Mouse (Mus musculus) intestine, embryonic 15.5 days (tissue): ENCODE measurements around the gene Oard1. TPM values are rescaled to one million over a fixed set of nuclear protein-coding genes. Genes with fewer than 3 reads are reported as not detected.

Experiments used
- ATAC-seq: fragments of 200-750 bp; cut with Nextera tagmentation; 2 replicates; pipeline ENCODE4 v1.8.0; 2017; ENCODE audit warnings: moderate TSS enrichment, moderate library complexity
- H3K27ac ChIP-seq: fragments of 300-500 bp; sonication (generic); 2 replicates; pipeline ENCODE4 v1.5.1; 2015; ENCODE audit warnings: mild to moderate bottlenecking, inconsistent platforms
- H3K27me3 ChIP-seq: fragments of 300-500 bp; sonication (generic); replicated peaks from 2 replicates; pipeline ENCODE4 v1.6.1; 2015; ENCODE audit warnings: inconsistent platforms
- H3K36me3 ChIP-seq: fragments of 300-500 bp; sonication (generic); 2 replicates; pipeline ENCODE4 v1.6.1; 2015; ENCODE audit warnings: inconsistent platforms
- H3K4me1 ChIP-seq: fragments of 300-500 bp; sonication (generic); replicated peaks from 2 replicates; pipeline ENCODE4 v1.6.1; 2015; ENCODE audit warnings: inconsistent platforms
- H3K4me2 ChIP-seq: fragments of 300-500 bp; sonication (generic); replicated peaks from 2 replicates; pipeline ENCODE4 v1.6.1; 2015; ENCODE audit warnings: mild to moderate bottlenecking, inconsistent platforms
- H3K4me3 ChIP-seq: fragments of 300-500 bp; sonication (generic); replicated peaks from 2 replicates; pipeline ENCODE4 v1.5.1; 2015; ENCODE audit warnings: inconsistent platforms
- H3K9ac ChIP-seq: fragments of 300-500 bp; sonication (generic); 2 replicates; pipeline ENCODE4 v1.6.1; 2015; ENCODE audit warnings: inconsistent platforms
- H3K9me3 ChIP-seq: fragments of 300-500 bp; sonication (generic); 2 replicates; pipeline ENCODE4 v1.6.1; 2016; ENCODE audit warnings: inconsistent platforms
- WGBS: fragments of 180-500 bp; shearing (Covaris S2); methylation state at CpG from one replicate; pipeline ENCODE4 v1.1.7; 2015; 5-methylcytosine and 5-hydroxymethylcytosine counted together
- polyA plus RNA-seq: library from polyadenylated mRNA; unstranded; fragments of >200 nt; fragmentation: Nextera tagmentation; extraction: Ambion mirVana; gene quantifications from 2 replicates; pipeline ENCODE4 v1.2.1, GENCODE M21; 2015

Oard1 gene
- polyA plus RNA-seq, 1 experiment from 2014 or later = 73.2 TPM

GRCm38 (mm10) chr17:48450666-48451352 lies 41.0 kb downstream of the Oard1 start:
- Histone ChIP-seq H3K27ac (no peak overlapping the region), H3K4me2 (no peak overlapping the region), H3K9me3 (no peaks in the 10 kb centered on the region), H3K4me3 (no peak overlapping the region), H3K4me1 (peaks cover 7% of the 10 kb centered on the region; the same call in 1 of the 2 replicates), H3K27me3 (no peaks in the 10 kb centered on the region), H3K36me3 (no peaks in the 10 kb centered on the region), H3K9ac (no peak overlapping the region)
- 82% methylated on average over 13 of the region's 13 CpGs for WGBS
- ATAC-seq = peak; percentile 21; the same call in 1 of the 2 replicates

- Histone ChIP-seq H3K36me3 (no peaks in the 10 kb centered on the region), H3K4me2 (0 out of 2 replicates have a peak within 1 kb of the TSS, but pooled peaks have one; percentile 12), H3K4me3 (no peak within 1 kb of the TSS), H3K4me1 (peaks cover 7% of the 10 kb centered on the region; the same call in 1 of the 2 replicates), H3K27me3 (no peaks in the 10 kb centered on the region), H3K9me3 (no peaks in the 10 kb centered on the region), H3K27ac (no peak within 1 kb of the TSS; the same call in 1 of the 2 replicates), H3K9ac (no peak within 1 kb of the TSS)
- WGBS = 43% methylated on average over 7 of the region's 7 CpGs
- no peak for ATAC-seq
Measured at GRCm38 (mm10) chr17:48451353-48451675, 41.5 kb downstream of the Oard1 start, which contains the start of gene Tspo2. Gene Tspo2, minus strand, starts transcription at chr17:48451522.

- 57% methylated on average over 9 of the region's 9 CpGs for WGBS
- no peaks in the 10 kb centered on the region for H3K27me3 ChIP-seq
- no peak overlapping the region; the same call in 1 of the 2 replicates for H3K27ac ChIP-seq
- H3K9me3 ChIP-seq = no peaks in the 10 kb centered on the region
- H3K4me1 ChIP-seq = peaks cover 7% of the 10 kb centered on the region; the same call in 1 of the 2 replicates
- no peaks in the 10 kb centered on the region for H3K36me3 ChIP-seq
- no peak overlapping the region for H3K9ac ChIP-seq
- 0 out of 2 replicates have a peak overlapping the region, but pooled peaks have one; percentile 12 for H3K4me2 ChIP-seq
- H3K4me3 ChIP-seq = no peak overlapping the region
- ATAC-seq = no peak
Measured at GRCm38 (mm10) chr17:48451753-48452444, 42.1 kb downstream of the Oard1 start.

- Histone ChIP-seq H3K27ac (no peak overlapping the region), H3K36me3 (no peaks in the 10 kb centered on the region), H3K27me3 (no peaks in the 10 kb centered on the region), H3K4me3 (no peak overlapping the region), H3K4me2 (no peak overlapping the region), H3K9me3 (no peaks in the 10 kb centered on the region), H3K4me1 (peaks cover 7% of the 10 kb centered on the region; the same call in 1 of the 2 replicates), H3K9ac (no peak overlapping the region)
- WGBS = 77% methylated on average over 7 of the region's 7 CpGs
- no peak for ATAC-seq
Measured at GRCm38 (mm10) chr17:48453489-48453888, 43.7 kb downstream of the Oard1 start.

DNA sequence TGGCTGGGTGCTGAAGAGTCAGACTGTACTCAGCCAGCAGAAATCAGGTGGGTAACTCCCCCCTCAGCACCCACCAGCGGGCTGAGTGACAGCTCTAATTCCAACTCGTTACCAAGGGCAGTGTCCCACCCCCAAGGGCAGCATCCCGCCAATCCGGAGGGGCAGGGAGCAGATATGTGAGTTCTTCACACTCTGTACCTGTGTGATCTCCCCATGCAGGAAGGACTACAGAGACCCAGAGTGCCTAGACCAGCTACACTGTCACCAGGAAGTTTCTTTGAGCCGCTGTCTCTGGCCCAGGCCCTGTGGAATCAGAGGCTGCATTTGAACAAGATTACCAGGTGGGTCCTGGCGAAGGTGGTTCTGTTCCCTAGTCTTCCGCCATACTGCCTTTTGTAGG lies 44.4 kb downstream of the Oard1 start:
- Histone ChIP-seq H3K9me3 (no peaks in the 10 kb centered on the region), H3K27ac (peak overlapping the region; percentile 72), H3K4me1 (peaks cover 7% of the 10 kb centered on the region; the same call in 1 of the 2 replicates), H3K9ac (no peak overlapping the region; the same call in 1 of the 2 replicates), H3K4me2 (peak overlapping the region; percentile 52), H3K4me3 (peak overlapping the region; percentile 42), H3K36me3 (no peaks in the 10 kb centered on the region), H3K27me3 (no peaks in the 10 kb centered on the region)
- 0 out of 2 replicates have a peak, but pooled peaks have one; percentile 3 for ATAC-seq
- 48% methylated on average over 7 of the region's 7 CpGs for WGBS

DNA sequence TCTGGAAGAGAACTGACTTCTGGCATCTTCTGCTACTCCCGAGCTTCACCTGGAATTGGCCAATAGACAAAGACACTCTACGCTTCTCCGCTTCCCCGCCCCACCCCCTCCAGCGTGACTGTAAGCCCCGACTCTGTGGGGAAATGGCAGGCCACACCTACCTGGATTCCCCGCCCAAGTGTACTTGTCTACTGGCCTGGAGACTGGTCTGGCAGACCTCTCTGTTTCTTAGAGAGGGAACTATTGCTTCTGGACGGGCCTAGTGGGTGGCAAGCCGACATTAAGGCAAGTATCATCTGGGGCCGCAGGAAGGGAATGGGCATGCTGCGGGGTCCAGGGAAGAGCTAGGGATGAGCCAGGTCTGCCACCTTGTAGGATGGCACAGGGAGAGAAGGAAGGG lies 44.9 kb downstream of the Oard1 start, which contains the start of gene Unc5cl:
Gene Unc5cl, plus strand, starts transcription at position 214 of the 400 bp plus-strand sequence.
- no peaks in the 10 kb centered on the region for H3K9me3 ChIP-seq
- H3K4me3 ChIP-seq = peak within 1 kb of the TSS; percentile 42
- peak within 1 kb of the TSS; percentile 52 for H3K4me2 ChIP-seq
- H3K9ac ChIP-seq = peak within 1 kb of the TSS; percentile 46
- H3K27ac ChIP-seq = peak within 1 kb of the TSS; percentile 72
- ATAC-seq = peak; percentile 69
- H3K27me3 ChIP-seq = no peaks in the 10 kb centered on the region
- WGBS = 41% methylated on average over 11 of the region's 11 CpGs
- H3K36me3 ChIP-seq = no peaks in the 10 kb centered on the region
- peaks cover 7% of the 10 kb centered on the region; the same call in 1 of the 2 replicates for H3K4me1 ChIP-seq

GRCm38 (mm10) chr17:48455955-48456354 lies 46.1 kb downstream of the Oard1 start:
- peaks cover 7% of the 10 kb centered on the region; the same call in 1 of the 2 replicates for H3K4me1 ChIP-seq
- H3K9ac ChIP-seq = no peak overlapping the region
- 62% methylated on average over 2 of the region's 2 CpGs for WGBS
- peak overlapping the region; percentile 42 for H3K4me3 ChIP-seq
- H3K36me3 ChIP-seq = no peaks in the 10 kb centered on the region
- peak; percentile 83 for ATAC-seq
- H3K27me3 ChIP-seq = no peaks in the 10 kb centered on the region
- H3K27ac ChIP-seq = peak overlapping the region; percentile 88
- H3K9me3 ChIP-seq = no peaks in the 10 kb centered on the region
- H3K4me2 ChIP-seq = peak overlapping the region; percentile 52

GRCm38 (mm10) chr17:48457971-48458653 lies 48.3 kb downstream of the Oard1 start:
- Histone ChIP-seq H3K4me3 (peak overlapping the region; percentile 42), H3K9ac (peak overlapping the region; percentile 32; the same call in 1 of the 2 replicates), H3K36me3 (no peaks in the 10 kb centered on the region; the same call in 1 of the 2 replicates), H3K4me1 (no peaks in the 10 kb centered on the region; the same call in 1 of the 2 replicates), H3K9me3 (no peaks in the 10 kb centered on the region), H3K4me2 (peak overlapping the region; percentile 52), H3K27ac (peak overlapping the region; percentile 88), H3K27me3 (no peaks in the 10 kb centered on the region)
- WGBS = 50% methylated on average over 13 of the region's 13 CpGs
- peak; percentile 74 for ATAC-seq

GRCm38 (mm10) chr17:48462096-48462495 lies 52.3 kb downstream of the Oard1 start:
- no peak for ATAC-seq
- WGBS = 94% methylated on average over 13 of the region's 13 CpGs

GRCm38 (mm10) chr17:48463391-48463790 lies 53.6 kb downstream of the Oard1 start:
- peaks cover 2% of the 10 kb centered on the region; the same call in 1 of the 2 replicates for H3K36me3 ChIP-seq
- 91% methylated on average over 4 of the region's 4 CpGs for WGBS
- no peak for ATAC-seq

More at GRCm38 (mm10) chr17:48462096-48462495, 52.3 kb downstream of the Oard1 start:
- H3K9ac ChIP-seq = no peak overlapping the region
- no peaks in the 10 kb centered on the region; the same call in 1 of the 2 replicates for H3K36me3 ChIP-seq
- no peaks in the 10 kb centered on the region for H3K9me3 ChIP-seq
- no peak overlapping the region for H3K27ac ChIP-seq
- H3K4me3 ChIP-seq = no peak overlapping the region
- peaks cover 2% of the 10 kb centered on the region; the same call in 1 of the 2 replicates for H3K4me1 ChIP-seq
- H3K27me3 ChIP-seq = peaks cover 2% of the 10 kb centered on the region; the same call in 1 of the 2 replicates
- no peak overlapping the region for H3K4me2 ChIP-seq

More at GRCm38 (mm10) chr17:48463391-48463790, 53.6 kb downstream of the Oard1 start:
- Histone ChIP-seq H3K4me1 (peaks cover 6% of the 10 kb centered on the region; the same call in 1 of the 2 replicates), H3K27ac (no peak overlapping the region), H3K4me3 (no peak overlapping the region), H3K9ac (no peak overlapping the region), H3K9me3 (no peaks in the 10 kb centered on the region), H3K4me2 (no peak overlapping the region), H3K27me3 (peaks cover 5% of the 10 kb centered on the region; the same call in 1 of the 2 replicates)
